Mouse (Mus musculus) ovary, adult 18-20 months (tissue): ENCODE data around the gene Rasgrf1.
A peak's percentile ranks its signal among the peaks of the same experiment; 100 is the strongest.
"Not testable (repeated sequence)": the region's sequence is repeated elsewhere in the genome, so short reads cannot be mapped to it uniquely, and the experiment has no call there.

Experiments used
- DNase-seq: peaks from one replicate; pipeline ENCODE4 v3.0.0; 2022; ENCODE audit warnings: low spot score, mixed read lengths

Gene Rasgrf1

DNA sequence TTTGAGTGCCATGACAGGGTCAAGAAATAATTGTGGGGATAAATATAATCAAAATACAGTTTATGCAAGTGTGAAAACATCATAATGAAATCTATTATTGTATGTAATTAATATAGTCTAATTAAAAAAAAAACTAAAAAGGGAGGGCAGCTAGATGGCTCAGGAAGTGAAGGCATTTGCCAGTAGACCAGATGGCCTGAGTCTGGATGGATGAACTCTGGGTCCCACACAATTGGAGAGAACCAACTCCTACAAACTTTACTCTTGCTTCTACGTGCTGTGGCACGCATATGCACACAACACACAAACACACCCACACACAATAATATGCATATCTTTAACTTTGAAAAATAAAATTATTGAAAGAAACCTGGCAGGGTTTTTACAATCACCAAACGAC lies 131.8 kb downstream of the Rasgrf1 start:
- no peak for DNase-seq

GRCm38 (mm10) chr9:90042906-90043305 lies 133.2 kb downstream of the Rasgrf1 start:
- DNase-seq, result not testable (repeated sequence)

DNA sequence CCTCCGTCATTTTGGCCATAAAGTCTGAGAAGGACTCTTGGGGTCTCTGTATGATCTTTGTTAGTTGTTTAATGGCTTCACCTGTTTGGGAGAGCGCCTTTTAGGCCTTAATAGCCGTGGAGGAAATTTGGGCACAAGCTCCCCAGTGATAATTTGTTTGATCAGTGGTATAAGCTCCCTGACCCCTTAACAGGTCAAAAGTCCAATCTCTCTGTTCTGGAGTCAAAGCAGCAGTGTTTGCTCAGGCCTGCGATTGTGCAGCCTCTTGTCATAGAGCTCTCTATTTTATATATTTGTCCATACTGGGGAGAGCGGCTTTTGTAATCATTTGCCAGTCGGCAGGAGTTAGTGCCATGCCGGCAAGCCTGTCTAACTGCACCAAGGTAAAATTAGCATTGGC lies 135.5 kb downstream of the Rasgrf1 start:
- DNase-seq, result no peak

DNA sequence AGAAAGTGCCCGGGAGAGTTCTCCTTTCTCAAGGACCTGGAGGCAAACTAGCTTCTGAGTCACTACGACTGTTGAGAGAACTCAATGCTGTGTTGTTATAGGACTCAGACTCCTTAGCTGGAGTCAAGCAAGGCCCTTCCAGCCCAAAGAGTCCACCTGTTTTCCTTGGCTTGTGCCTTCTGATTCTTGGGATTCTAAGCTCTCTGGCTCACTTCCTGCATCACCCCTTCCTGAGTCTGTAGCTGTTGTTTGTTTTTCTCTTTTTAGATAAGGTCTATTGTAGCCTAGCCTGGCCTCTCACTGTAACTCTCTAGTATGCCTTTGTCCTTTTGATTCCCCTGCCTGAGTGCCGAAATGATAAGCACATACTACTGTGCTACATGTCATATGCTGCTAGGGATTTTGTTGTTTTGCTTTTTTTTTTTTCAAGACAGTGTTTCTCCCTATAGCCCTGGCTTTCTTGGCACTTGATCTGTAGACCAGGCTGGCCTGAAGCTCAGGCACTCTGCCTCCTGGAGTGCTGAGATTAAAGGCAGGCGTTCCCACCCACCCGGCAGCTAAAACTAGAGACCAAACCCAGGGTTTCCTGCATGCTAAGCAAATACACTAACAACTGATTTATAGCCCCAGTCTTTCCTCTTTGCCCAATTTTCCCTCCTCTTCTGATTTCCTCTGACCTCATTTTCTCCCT lies 138.4 kb downstream of the Rasgrf1 start:
- DNase-seq, result no peak

DNA sequence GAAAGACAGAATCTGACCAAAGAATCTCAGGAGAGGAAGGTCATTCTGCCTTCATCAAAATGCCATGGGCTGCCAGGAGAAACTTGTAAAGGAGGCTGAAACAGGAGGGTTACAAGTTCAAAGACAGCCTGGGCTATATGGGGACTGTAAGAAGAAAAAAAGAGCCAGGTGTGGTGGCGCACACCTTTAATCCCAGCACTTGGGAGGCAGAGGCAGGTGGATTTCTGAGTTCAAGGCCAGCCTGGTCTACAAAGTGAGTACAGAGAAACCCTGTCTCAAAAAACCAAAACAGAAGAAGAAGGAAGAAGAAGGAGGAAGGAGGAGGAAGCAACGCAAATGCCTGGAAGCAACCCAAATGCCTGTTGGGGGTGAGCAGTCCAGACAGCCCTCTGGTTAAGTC lies 144.1 kb downstream of the Rasgrf1 start, which contains the start of gene Ctsh:
Gene Ctsh, plus strand, starts transcription at position 301 of the 400 bp plus-strand sequence.
- no peak for DNase-seq

- peak; percentile 63 for DNase-seq
Measured at GRCm38 (mm10) chr9:90054371-90055145, 144.8 kb downstream of the Rasgrf1 start.

- DNase-seq, result no peak
Measured at GRCm38 (mm10) chr9:90055409-90055808, 145.7 kb downstream of the Rasgrf1 start.

GRCm38 (mm10) chr9:90055911-90056310 lies 146.2 kb downstream of the Rasgrf1 start:
- no peak for DNase-seq

GRCm38 (mm10) chr9:90056716-90057115 lies 147.0 kb downstream of the Rasgrf1 start:
- no peak for DNase-seq

- no peak for DNase-seq
Measured at GRCm38 (mm10) chr9:90059828-90060573, 150.3 kb downstream of the Rasgrf1 start.

GRCm38 (mm10) chr9:90060574-90060875 lies 150.8 kb downstream of the Rasgrf1 start:
- DNase-seq, result no peak

DNA sequence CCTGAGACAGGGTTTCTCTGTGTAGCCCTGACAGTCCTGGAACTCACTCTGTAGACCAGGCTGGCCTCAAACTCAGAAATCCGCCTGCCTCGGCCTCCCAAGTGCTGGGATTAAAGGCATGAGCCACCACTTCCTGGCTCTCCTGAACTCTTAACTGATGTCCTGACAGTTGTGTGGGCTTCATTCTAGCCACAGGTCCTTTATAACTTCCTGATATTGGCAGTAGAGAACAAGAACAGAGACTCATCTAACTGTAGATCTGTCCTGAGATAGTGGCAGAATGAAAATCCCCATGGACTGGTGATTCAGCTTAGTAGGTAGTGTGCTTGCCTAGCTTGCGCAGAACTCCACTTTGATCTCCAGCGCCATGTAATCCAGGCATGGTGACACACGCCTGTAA lies 151.2 kb downstream of the Rasgrf1 start:
- not testable (repeated sequence) for DNase-seq

GRCm38 (mm10) chr9:90067341-90067740 lies 157.6 kb downstream of the Rasgrf1 start:
- no peak for DNase-seq

DNA sequence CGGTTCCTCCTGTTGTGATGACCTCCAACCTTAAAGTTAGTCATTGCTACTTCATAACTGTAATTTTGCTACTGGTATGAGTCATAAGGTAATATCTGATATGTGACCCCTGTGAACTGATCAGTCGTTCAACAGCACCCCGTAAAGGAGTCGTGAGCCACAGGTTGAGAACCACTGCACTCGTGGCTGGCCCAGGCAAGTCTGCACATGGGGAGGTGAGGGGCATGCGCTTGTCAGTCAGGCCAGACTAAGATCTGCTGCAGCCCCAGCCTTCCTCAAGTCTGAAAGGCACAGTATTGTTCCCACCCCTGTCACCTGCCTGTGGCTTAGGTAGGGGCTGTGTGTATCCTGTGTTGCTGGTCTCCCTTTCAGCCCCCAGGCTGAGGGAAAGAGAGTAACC lies 159.1 kb downstream of the Rasgrf1 start:
- no peak for DNase-seq

- DNase-seq, result no peak
Measured at GRCm38 (mm10) chr9:90069485-90069884, 159.8 kb downstream of the Rasgrf1 start.

- DNase-seq, result no peak
Measured at GRCm38 (mm10) chr9:90070174-90070573, 160.5 kb downstream of the Rasgrf1 start.

- no peak for DNase-seq
Measured at GRCm38 (mm10) chr9:90075336-90075735, 165.6 kb downstream of the Rasgrf1 start.

DNA sequence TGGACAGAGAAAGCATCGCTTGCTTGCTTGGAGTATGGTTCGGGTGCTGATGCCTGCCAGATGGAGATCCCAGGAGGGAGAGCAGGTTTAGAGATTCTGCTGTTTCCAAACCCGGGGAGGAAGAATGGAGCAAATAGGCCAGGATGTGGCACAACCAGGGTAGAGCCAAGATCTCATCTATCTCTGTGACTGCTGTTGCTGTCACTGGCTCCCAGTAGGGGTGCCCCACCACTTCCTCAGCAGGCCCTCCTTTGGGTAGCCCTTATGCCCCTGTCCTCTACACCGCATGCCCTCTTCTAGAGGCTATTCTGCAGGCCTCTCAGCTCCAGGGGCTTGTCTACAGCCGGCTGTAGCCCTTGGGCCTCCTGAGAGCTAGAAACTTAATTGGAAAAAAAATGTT lies 166.4 kb downstream of the Rasgrf1 start:
- DNase-seq, result no peak
